Mouse (Mus musculus) limb, embryonic 15.5 days (tissue): ENCODE measurements around the gene Olfr370. TPM values are rescaled to one million over a fixed set of nuclear protein-coding genes. Genes with fewer than 3 reads are reported as not detected.
"Not testable (repeated sequence)": the region's sequence is repeated elsewhere in the genome, so short reads cannot be mapped to it uniquely, and the experiment has no call there.

Experiments
- ATAC-seq: fragments of 200-750 bp; cut with Nextera tagmentation; 2 replicates; pipeline ENCODE4 v1.8.0; 2017; ENCODE audit warnings: low read depth, moderate TSS enrichment; ENCODE audit not compliant: insufficient number of reproducible peaks, low FRiP score, low TSS enrichment
- H3K27ac ChIP-seq: fragments of 300-500 bp; sonication (generic); 2 replicates; pipeline ENCODE4 v1.5.1; 2015; ENCODE audit warnings: moderate library complexity, mild to moderate bottlenecking, inconsistent platforms
- H3K27me3 ChIP-seq: fragments of 300-500 bp; sonication (generic); 2 replicates; pipeline ENCODE4 v1.6.1; 2015; ENCODE audit warnings: inconsistent platforms
- H3K36me3 ChIP-seq: fragments of 300-500 bp; sonication (generic); 2 replicates; pipeline ENCODE4 v1.6.1; 2015; ENCODE audit warnings: inconsistent platforms
- H3K4me1 ChIP-seq: fragments of 300-500 bp; sonication (generic); 2 replicates; pipeline ENCODE4 v1.6.1; 2015; ENCODE audit warnings: inconsistent platforms
- H3K4me2 ChIP-seq: fragments of 300-500 bp; sonication (generic); 2 replicates; pipeline ENCODE4 v1.6.1; 2015; ENCODE audit warnings: mild to moderate bottlenecking, inconsistent platforms
- H3K4me3 ChIP-seq: fragments of 300-500 bp; sonication (generic); 2 replicates; pipeline ENCODE4 v1.5.1; 2015; ENCODE audit warnings: mild to moderate bottlenecking, inconsistent platforms
- H3K9ac ChIP-seq: fragments of 300-500 bp; sonication (generic); 2 replicates; pipeline ENCODE4 v1.6.1; 2015; ENCODE audit warnings: inconsistent platforms
- H3K9me3 ChIP-seq: fragments of 300-500 bp; sonication (generic); 2 replicates; pipeline ENCODE4 v1.6.1; 2016; ENCODE audit warnings: inconsistent platforms
- WGBS: fragments of 180-500 bp; shearing (Covaris S2); methylation state at CpG from one replicate; pipeline ENCODE4 v1.1.7; 2015; 5-methylcytosine and 5-hydroxymethylcytosine counted together
- polyA plus RNA-seq: library from polyadenylated mRNA; unstranded; fragments of >200 nt; fragmentation: Nextera tagmentation; extraction: Ambion mirVana; gene quantifications from 2 replicates; pipeline ENCODE4 v1.2.1, GENCODE M21; 2015

The Olfr370 gene
- polyA plus RNA-seq: not detected in 2 replicates

DNA sequence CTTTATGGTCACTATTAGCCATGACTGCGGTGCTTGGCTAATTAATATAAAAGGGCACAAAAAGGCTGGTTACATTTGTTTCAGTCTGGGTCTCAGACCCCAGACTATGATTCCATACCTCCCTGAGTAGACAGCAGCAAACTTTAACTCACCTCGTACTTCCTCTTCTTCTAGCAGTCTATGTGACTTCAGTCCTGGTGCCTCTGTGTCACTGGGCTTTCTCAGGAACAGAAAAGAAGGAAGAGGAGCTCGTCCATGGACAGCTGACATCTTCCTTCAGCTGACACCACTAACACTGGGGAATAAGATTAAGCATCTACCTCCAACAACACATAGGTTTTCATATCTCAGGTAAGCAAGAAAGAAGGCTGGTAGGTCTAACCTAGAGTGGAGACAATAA lies at the start of gene Olfr370:
Gene Olfr370, plus strand, starts transcription at position 45 of the 400 bp plus-strand sequence.
- ATAC-seq: no peak
- H3K36me3 ChIP-seq: no peaks in the 10 kb centered on the region
- H3K27me3 ChIP-seq: no peaks in the 10 kb centered on the region
- H3K9ac ChIP-seq: no peak within 1 kb of the TSS
- no peak within 1 kb of the TSS for H3K27ac ChIP-seq
- H3K9me3 ChIP-seq: no peaks in the 10 kb centered on the region
- H3K4me2 ChIP-seq: no peak within 1 kb of the TSS
- no peak within 1 kb of the TSS for H3K4me3 ChIP-seq
- H3K4me1 ChIP-seq: no peaks in the 10 kb centered on the region
- 77% methylated on average over 3 of the region's 3 CpGs for WGBS

DNA sequence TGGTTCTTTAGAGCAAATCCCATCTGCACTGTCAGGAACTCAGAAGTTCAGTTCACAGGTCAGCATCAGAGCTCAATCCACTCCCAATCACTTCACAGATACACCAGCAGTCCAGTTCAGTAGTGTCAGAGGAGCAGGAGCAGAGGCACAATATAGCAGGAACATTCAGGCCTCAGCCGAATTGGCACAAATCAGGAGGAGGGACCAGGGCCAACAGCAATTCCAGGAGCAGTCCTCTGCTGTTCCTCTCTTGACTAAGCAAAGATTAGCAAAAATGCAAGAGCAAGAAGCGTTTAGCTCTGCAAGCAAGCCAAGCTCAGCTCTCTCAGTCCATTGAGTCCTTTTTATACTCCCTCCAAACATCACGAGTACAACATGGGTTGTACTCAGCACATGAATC lies 23.9 kb upstream of the Olfr370 start:
- Histone ChIP-seq H3K4me1 (no peaks in the 10 kb centered on the region), H3K9me3 (no peaks in the 10 kb centered on the region), H3K4me2 (no peak overlapping the region), H3K4me3 (no peak overlapping the region), H3K36me3 (no peaks in the 10 kb centered on the region), H3K27ac (no peak overlapping the region), H3K9ac (no peak overlapping the region), H3K27me3 (no peaks in the 10 kb centered on the region)
- ATAC-seq: no peak
- 82% methylated on average over 3 of the region's 3 CpGs for WGBS

DNA sequence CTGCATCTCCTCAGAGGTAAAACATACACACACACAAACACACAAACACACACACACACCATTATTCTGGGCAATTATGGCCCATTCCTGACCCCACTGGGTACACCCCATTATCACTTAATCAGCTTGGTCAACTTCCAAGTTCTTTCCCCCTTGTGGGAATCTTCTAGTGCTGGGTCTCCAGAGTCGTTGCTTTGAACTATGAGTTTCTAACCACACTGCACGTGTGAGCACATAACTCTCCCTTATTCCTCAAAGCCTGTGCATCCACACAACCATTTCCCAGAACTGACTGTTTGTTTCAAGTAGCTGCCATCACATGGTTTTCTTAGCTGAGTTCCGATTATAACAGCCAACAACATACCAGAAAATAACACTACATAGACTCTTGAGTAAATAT lies 15.1 kb upstream of the Olfr370 start:
- Histone ChIP-seq H3K9ac (no peak overlapping the region), H3K9me3 (no peaks in the 10 kb centered on the region), H3K27ac (no peak overlapping the region), H3K27me3 (no peaks in the 10 kb centered on the region), H3K4me1 (no peaks in the 10 kb centered on the region), H3K4me2 (no peak overlapping the region), H3K36me3 (no peaks in the 10 kb centered on the region), H3K4me3 (no peak overlapping the region)
- no peak for ATAC-seq
- WGBS: 62% methylated on average over 3 of the region's 3 CpGs

DNA sequence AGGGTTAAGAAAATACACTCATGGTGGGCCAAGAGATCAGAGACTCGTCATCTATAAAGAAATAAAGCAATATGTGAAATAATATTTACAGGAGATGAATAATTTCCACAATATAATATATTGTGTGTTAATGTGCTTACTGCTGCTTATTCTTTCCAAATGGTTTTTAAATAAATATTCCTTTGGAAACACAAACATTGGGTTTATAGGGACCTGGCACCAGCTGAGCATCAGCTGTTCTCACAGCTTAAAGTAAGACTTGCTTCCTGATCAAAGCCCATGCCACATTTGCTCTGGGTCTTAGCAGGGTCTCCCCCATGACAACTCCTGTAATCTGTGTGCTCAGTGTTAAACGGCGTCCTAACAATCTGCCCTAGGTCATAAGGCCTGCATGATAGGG lies 14.7 kb upstream of the Olfr370 start:
- 69% methylated on average over 3 of the region's 3 CpGs for WGBS
- not testable (repeated sequence) for H3K27me3 ChIP-seq, H3K36me3 ChIP-seq, H3K4me3 ChIP-seq, H3K4me1 ChIP-seq, H3K27ac ChIP-seq, ATAC-seq, H3K9me3 ChIP-seq, H3K4me2 ChIP-seq, H3K9ac ChIP-seq

DNA sequence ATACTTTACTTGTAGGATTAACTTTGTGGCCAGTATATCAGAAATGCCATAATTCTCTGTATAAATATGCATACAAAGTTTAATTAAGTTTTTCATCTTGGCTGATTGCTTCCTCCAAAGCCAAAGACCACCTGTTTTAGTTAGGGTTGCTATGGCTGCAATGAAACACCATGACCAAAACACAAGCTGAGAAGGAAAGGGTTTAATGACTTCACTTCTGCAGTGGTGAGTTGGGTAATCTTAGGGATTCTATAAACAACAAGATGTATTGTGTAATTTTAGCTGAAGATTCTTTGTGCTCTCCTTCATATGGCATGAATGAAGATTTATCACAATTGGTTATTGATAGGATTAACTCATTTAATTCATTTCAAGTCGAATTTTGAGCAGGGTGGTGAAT lies 14.3 kb upstream of the Olfr370 start:
- no peak overlapping the region for H3K4me3 ChIP-seq

DNA sequence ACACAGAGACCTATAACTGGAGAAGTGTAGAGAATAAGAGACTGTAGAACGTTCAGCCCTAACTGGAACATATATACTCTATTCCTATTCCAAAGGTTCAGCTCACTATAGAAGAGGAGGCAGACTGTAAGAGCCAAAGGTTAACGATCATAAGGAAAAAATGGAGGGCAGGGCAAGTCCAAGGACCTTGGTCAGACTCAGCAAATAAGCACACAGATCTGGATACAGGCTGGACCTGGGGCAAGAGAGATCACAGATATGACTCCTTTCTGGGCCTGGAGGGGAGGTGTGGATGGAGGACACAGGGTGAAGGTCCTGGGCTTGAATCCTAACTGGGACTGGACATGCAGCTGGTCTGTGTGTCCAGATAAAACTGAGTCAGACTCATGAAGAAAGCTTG lies 778 bp upstream of the Olfr370 start:
- ATAC-seq: no peak
- no peak overlapping the region for H3K27ac ChIP-seq
- H3K27me3 ChIP-seq: no peaks in the 10 kb centered on the region
- H3K9me3 ChIP-seq: no peaks in the 10 kb centered on the region
- H3K4me1 ChIP-seq: no peaks in the 10 kb centered on the region
- WGBS: 82% methylated on average over 2 of the region's 2 CpGs
- no peak overlapping the region for H3K4me2 ChIP-seq
- H3K9ac ChIP-seq: no peak overlapping the region
- H3K36me3 ChIP-seq: no peaks in the 10 kb centered on the region
- no peak overlapping the region for H3K4me3 ChIP-seq

More for the DNA sequence above, 14.3 kb upstream of the Olfr370 start:
- Histone ChIP-seq H3K27me3 (no peaks in the 10 kb centered on the region), H3K4me1 (no peaks in the 10 kb centered on the region), H3K4me2 (no peak overlapping the region), H3K36me3 (no peaks in the 10 kb centered on the region), H3K9me3 (no peaks in the 10 kb centered on the region), H3K9ac (no peak overlapping the region), H3K27ac (no peak overlapping the region)
- ATAC-seq: no peak
- 27% methylated on average over 1 of the region's 1 CpGs for WGBS

GRCm38 (mm10) chr8:83562669-83563068 lies 27.1 kb downstream of the Olfr370 start:
- H3K27me3 ChIP-seq: no peaks in the 10 kb centered on the region
- H3K4me3 ChIP-seq: no peak overlapping the region
- H3K9ac ChIP-seq: no peak overlapping the region
- H3K4me2 ChIP-seq: no peak overlapping the region
- no peaks in the 10 kb centered on the region for H3K36me3 ChIP-seq
- no peaks in the 10 kb centered on the region for H3K9me3 ChIP-seq
- no peak overlapping the region for H3K27ac ChIP-seq
- WGBS: 78% methylated on average over 3 of the region's 3 CpGs
- H3K4me1 ChIP-seq: peaks cover 6% of the 10 kb centered on the region
- no peak for ATAC-seq

DNA sequence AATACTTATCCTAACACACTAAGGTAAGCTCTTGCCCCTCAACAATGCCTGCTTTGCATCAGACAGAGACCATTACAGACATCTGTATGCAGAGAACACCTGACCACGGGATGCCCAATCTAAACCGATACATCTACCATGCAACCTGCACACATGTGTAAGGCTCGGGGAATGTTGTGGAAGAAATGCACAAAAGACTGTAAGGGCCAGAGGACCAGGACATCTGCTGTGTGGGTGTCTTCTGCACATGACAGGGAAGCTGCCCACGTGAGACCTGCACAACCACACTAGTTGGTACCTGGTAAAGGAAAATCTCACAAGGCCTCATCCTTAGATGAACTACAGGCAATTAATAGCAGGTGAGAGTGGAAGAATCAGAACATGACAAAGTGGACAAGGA lies 27.7 kb downstream of the Olfr370 start:
- ATAC-seq: no peak
- H3K9ac ChIP-seq: no peak overlapping the region
- WGBS: 71% methylated on average over 4 of the region's 4 CpGs

GRCm38 (mm10) chr8:83565731-83566375 lies 30.3 kb downstream of the Olfr370 start:
- H3K27ac ChIP-seq: no peak overlapping the region
- H3K9ac ChIP-seq: no peak overlapping the region
- H3K9me3 ChIP-seq: no peaks in the 10 kb centered on the region
- H3K27me3 ChIP-seq: no peaks in the 10 kb centered on the region
- peaks cover 12% of the 10 kb centered on the region for H3K36me3 ChIP-seq
- H3K4me2 ChIP-seq: no peak overlapping the region
- ATAC-seq: 0 out of 2 replicates have a peak, but pooled peaks have one; percentile 4
- no peak overlapping the region for H3K4me3 ChIP-seq
- 75% methylated on average over 9 of the region's 9 CpGs for WGBS
- H3K4me1 ChIP-seq: peaks cover 12% of the 10 kb centered on the region

More for the DNA sequence above, 27.7 kb downstream of the Olfr370 start:
- H3K4me3 ChIP-seq: no peak overlapping the region
- peaks cover 12% of the 10 kb centered on the region for H3K4me1 ChIP-seq
- H3K27me3 ChIP-seq: no peaks in the 10 kb centered on the region
- H3K36me3 ChIP-seq: no peaks in the 10 kb centered on the region
- no peak overlapping the region for H3K27ac ChIP-seq
- no peak overlapping the region for H3K4me2 ChIP-seq
- H3K9me3 ChIP-seq: no peaks in the 10 kb centered on the region

GRCm38 (mm10) chr8:83566469-83567395 lies 31.2 kb downstream of the Olfr370 start, which contains the start of gene Ndufb7:
Ndufb7 (plus strand) TSS chr8:83566671.
- peak within 1 kb of the TSS; percentile 78 for H3K4me3 ChIP-seq
- under 1% methylated on average over 48 of the region's 48 CpGs for WGBS
- no peaks in the 10 kb centered on the region for H3K27me3 ChIP-seq
- H3K36me3 ChIP-seq: peaks cover 20% of the 10 kb centered on the region
- peak within 1 kb of the TSS; percentile 69 for H3K9ac ChIP-seq
- H3K4me2 ChIP-seq: peak within 1 kb of the TSS; percentile 79
- H3K9me3 ChIP-seq: no peaks in the 10 kb centered on the region
- peak; percentile 82 for ATAC-seq
- H3K4me1 ChIP-seq: peaks cover 12% of the 10 kb centered on the region
- H3K27ac ChIP-seq: peak within 1 kb of the TSS; percentile 75

DNA sequence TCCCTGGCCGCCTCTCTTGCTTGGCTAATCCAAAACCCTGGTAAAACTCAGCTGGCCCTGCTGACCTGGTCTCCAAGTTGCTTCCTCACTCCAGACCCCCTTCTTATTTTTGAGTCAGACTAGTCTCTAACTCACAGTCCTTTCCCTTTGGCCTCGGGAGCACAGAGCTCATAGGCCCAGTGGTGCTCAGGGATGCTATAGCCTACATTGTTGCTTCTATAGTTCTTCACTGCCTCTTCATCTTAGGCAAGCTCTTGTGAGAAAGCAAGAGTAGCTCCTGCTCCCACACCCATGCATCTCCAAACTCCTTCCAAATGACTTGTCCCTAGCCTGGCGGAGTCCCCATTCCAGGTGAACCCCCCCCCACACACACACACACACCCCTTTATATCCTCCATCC lies 32.1 kb downstream of the Olfr370 start:
- Histone ChIP-seq H3K27me3 (no peaks in the 10 kb centered on the region), H3K27ac (no peak overlapping the region), H3K4me3 (peak overlapping the region; percentile 78), H3K36me3 (peaks cover 29% of the 10 kb centered on the region), H3K9me3 (no peaks in the 10 kb centered on the region), H3K4me1 (peaks cover 12% of the 10 kb centered on the region), H3K9ac (peak overlapping the region; percentile 69; the same call in 1 of the 2 replicates), H3K4me2 (peak overlapping the region; percentile 79)
- 59% methylated on average over 3 of the region's 3 CpGs for WGBS
- ATAC-seq: no peak

DNA sequence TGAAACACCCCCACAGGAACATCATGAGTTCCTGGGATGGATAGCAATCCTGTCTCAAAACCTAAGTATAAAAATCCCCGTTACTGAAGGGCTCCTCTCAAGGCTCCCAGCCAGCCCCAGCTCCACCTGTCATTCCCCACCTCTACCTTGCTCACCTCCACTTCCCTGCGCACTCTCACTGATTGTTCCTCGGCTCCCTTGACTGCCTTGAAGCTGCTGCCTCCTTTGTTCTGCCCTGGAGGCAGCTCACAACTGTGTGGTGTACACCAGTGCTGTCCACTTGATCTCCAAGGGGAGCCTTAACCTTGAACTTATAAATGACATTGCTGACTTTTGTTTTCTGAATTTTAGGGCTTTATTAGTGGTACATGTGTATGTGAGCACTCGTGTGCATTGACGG lies 32.5 kb downstream of the Olfr370 start:
- Histone ChIP-seq H3K4me2 (peak overlapping the region; percentile 79), H3K4me3 (peak overlapping the region; percentile 78; the same call in 1 of the 2 replicates), H3K27me3 (no peaks in the 10 kb centered on the region), H3K27ac (no peak overlapping the region), H3K4me1 (peaks cover 12% of the 10 kb centered on the region), H3K9me3 (no peaks in the 10 kb centered on the region), H3K36me3 (peaks cover 34% of the 10 kb centered on the region), H3K9ac (no peak overlapping the region)
- ATAC-seq: no peak
- 66% methylated on average over 5 of the region's 5 CpGs for WGBS
